Mouse (Mus musculus): ENCODE measurements around the gene Tmem117. TPM values are rescaled to one million over a fixed set of nuclear protein-coding genes. Genes with fewer than 3 reads are reported as not detected.

The Tmem117 gene
- total RNA-seq, 2 experiments from 2014 or later, result 16.9 to 19.2 TPM

- intact Hi-C loops (cut with DNase I), result no loop called here
- DNase-seq, result no peak
- no peak for TF ChIP-seq CTCF (IDR thresholded peaks at IDR 0.05)
- H3K4me3 ChIP-seq, result no peak overlapping the region
- no peak overlapping the region for H3K27ac ChIP-seq
Observed at GRCm38 (mm10) chr15:94689195-94689883, 60.3 kb downstream of the Tmem117 start.

DNA sequence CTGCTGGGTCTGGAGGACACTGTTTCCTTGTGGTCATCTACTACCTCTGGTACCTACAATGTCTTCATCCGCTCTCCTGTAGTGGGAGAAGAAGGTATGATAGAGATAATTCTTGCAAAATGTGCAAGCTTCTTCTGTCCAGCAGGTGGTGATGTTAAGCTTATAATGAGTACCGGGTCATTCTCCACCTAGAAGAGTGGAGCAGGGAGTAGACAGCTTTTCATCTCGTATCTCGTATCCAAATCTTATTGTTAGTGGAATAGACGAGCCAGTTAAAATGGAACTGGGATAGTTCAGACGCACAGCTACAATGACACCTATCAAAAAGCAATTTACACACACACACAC lies 60.8 kb downstream of the Tmem117 start:
- peak; percentile 30 for TF ChIP-seq CTCF (IDR thresholded peaks at IDR 0.05)
- intact Hi-C loops (cut with DNase I), result no loop called here

DNA sequence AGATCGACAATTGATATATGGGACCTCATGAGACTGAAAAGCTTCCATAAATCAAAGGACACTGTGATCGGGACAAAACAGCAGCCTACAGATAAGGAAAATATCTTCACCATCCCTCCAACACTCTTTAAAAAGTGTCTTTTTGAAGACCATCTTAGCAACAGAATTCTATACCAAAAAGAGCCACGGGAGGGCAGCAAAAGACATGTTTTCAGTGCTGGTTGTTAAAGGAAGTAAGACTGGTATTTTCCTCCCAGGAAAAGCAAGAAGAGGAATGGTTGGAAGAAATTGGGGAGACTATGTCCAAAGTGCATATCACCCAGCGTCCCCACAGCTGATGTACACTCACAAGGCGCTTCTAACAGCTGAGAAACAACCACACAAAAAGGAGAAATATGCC lies 93.7 kb downstream of the Tmem117 start:
- intact Hi-C loops (cut with DNase I), result loop anchor here (1.0 kb wide), 1 partner anchor 852 kb away; no protein-coding TSS in a partner anchor
- Histone ChIP-seq H3K27ac (no peak overlapping the region), H3K4me3 (no peak overlapping the region)
- peak; percentile 67 for TF ChIP-seq CTCF (IDR thresholded peaks at IDR 0.05)
- no peak for DNase-seq

More for the DNA sequence above, 60.8 kb downstream of the Tmem117 start:
- H3K27ac ChIP-seq, result no peak overlapping the region
- H3K4me3 ChIP-seq, result no peak overlapping the region
- DNase-seq, result no peak

- TF ChIP-seq CTCF (IDR thresholded peaks at IDR 0.05), result no peak
- intact Hi-C loops (cut with DNase I), result no loop called here
- Histone ChIP-seq H3K4me3 (no peak overlapping the region), H3K27ac (no peak overlapping the region)
- no peak for DNase-seq
Observed at GRCm38 (mm10) chr15:94732104-94732503, 103.1 kb downstream of the Tmem117 start.

DNA sequence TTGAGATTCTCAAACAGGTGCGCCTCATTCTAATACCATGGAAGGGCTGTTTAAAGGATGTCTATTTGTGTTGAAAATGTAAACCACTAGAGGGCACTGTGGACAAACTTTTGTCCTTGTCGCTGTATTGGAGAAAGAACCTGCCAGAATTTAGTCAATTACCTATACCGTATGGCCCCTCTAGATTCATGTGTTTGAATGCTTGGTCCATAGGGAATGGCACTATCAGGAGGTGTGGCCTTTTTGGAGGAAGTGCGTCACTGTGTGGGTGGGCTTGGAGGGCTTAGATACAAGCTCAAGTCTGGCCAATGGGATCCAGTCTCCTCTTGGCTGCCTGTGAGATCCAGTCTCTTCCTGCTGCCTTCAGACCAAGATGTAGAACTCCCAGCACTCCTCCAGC lies 140.2 kb downstream of the Tmem117 start:
- DNase-seq, result no peak
- intact Hi-C loops (cut with DNase I), result loop anchor here (5.0 kb wide), 1 partner anchor 803 kb away; no protein-coding TSS in a partner anchor
- no peak overlapping the region for H3K4me3 ChIP-seq
- H3K27ac ChIP-seq, result no peak overlapping the region
- TF ChIP-seq CTCF (IDR thresholded peaks at IDR 0.05), result peak; percentile 67

GRCm38 (mm10) chr15:94770832-94771578 lies 142.0 kb downstream of the Tmem117 start:
- Histone ChIP-seq H3K4me3 (no peak overlapping the region), H3K27ac (no peak overlapping the region)
- intact Hi-C loops (cut with DNase I), result no loop called here
- no peak for DNase-seq
- TF ChIP-seq CTCF (IDR thresholded peaks at IDR 0.05), result no peak

DNA sequence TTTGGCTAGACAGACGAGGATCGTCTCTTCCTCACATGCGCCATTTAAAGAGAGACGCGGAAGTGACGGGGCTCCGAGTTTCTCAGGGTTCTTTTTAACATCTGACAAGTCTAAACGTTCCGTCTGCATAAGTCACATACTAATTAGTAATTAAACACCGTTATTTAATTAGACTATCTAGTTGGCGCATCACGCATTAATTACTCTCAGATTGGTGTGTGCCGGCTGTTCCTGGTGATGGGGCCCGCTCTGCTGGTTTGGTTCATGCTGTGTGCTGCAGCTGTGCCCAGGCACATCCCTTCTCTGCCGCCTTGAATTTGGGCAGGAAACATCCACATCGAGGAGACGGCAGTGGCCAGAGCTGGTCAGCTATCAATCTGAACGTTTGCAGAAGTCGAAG lies 142.7 kb downstream of the Tmem117 start:
- Histone ChIP-seq H3K27ac (no peak overlapping the region), H3K4me3 (no peak overlapping the region)
- no peak for DNase-seq
- intact Hi-C loops (cut with DNase I), result no loop called here
- TF ChIP-seq CTCF (IDR thresholded peaks at IDR 0.05), result no peak

- DNase-seq, result no peak
- H3K4me3 ChIP-seq, result no peak overlapping the region
- H3K27ac ChIP-seq, result no peak overlapping the region
- TF ChIP-seq CTCF (IDR thresholded peaks at IDR 0.05), result no peak
- intact Hi-C loops (cut with DNase I), result no loop called here
Observed at GRCm38 (mm10) chr15:94776119-94777069, 147.4 kb downstream of the Tmem117 start.

DNA sequence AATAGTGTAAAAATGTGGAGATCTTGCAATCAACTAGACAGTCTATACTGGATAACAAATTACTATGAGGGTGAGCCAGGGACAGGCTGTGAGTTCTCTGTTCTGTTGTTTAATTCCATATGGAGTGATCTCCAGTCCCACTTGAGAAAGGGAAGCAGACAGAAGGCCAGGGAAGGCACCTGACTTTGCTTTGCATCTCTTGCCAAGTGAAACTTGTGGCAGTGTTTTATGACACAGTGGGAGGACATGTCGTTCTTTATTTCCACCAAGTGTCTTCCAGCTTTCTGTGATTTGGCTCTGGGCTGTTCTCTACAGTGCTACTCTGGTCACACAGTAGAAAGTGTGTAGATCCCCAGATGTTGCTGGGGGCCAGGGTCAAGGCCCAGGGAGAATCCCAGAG lies 152.5 kb downstream of the Tmem117 start:
- intact Hi-C loops (cut with DNase I), result no loop called here
- no peak for DNase-seq

DNA sequence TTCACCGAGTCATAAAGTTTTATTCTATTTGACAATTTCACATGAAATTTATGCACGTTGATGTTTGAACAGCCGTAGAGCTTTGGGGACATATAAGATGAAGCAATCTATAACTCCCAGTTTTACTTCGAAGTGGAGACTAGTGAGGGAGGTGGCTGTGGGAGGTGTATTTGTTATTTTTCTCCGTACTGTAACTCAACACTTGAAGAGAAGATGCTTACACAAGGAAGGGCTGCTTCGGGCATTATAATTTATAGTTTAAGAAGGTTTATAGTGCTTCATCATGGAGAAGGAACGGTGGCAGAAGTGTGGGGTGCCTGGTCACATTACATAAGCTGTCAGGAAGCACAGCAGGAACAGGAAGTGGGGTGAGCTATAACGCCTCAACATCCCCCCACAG lies 164.4 kb downstream of the Tmem117 start:
- no peak overlapping the region for H3K4me3 ChIP-seq
- H3K27ac ChIP-seq, result no peak overlapping the region
- DNase-seq, result no peak
- no peak for TF ChIP-seq CTCF (IDR thresholded peaks at IDR 0.05)
- intact Hi-C loops (cut with DNase I), result no loop called here

More for the DNA sequence above, 152.5 kb downstream of the Tmem117 start:
- no peak for TF ChIP-seq CTCF (IDR thresholded peaks at IDR 0.05)
- H3K27ac ChIP-seq, result no peak overlapping the region
- no peak overlapping the region for H3K4me3 ChIP-seq

GRCm38 (mm10) chr15:94795484-94795883 lies 166.5 kb downstream of the Tmem117 start:
- Histone ChIP-seq H3K4me3 (no peak overlapping the region), H3K27ac (no peak overlapping the region)
- intact Hi-C loops (cut with DNase I), result no loop called here
- TF ChIP-seq CTCF (IDR thresholded peaks at IDR 0.05), result no peak
- no peak for DNase-seq

GRCm38 (mm10) chr15:94798236-94798635 lies 169.2 kb downstream of the Tmem117 start:
- intact Hi-C loops (cut with DNase I), result no loop called here
- DNase-seq, result no peak
- no peak for TF ChIP-seq CTCF (IDR thresholded peaks at IDR 0.05)
- Histone ChIP-seq H3K27ac (no peak overlapping the region), H3K4me3 (no peak overlapping the region)

GRCm38 (mm10) chr15:94801462-94801861 lies 172.4 kb downstream of the Tmem117 start:
- no peak for TF ChIP-seq CTCF (IDR thresholded peaks at IDR 0.05)
- Histone ChIP-seq H3K4me3 (no peak overlapping the region), H3K27ac (no peak overlapping the region)
- DNase-seq, result no peak
- intact Hi-C loops (cut with DNase I), result no loop called here
